Mouse (Mus musculus) inflammation-experienced regulatory T-cells, adult 16 weeks (primary cell): ENCODE data around the gene Dcakd. TPM values are rescaled to one million over a fixed set of nuclear protein-coding genes. Genes with fewer than 3 reads are reported as not detected.

Experiments used
- polyA plus RNA-seq: library from polyadenylated mRNA; unstranded; fragments of 100-300 nt; shearing (Covaris generic); gene quantifications from one replicate; pipeline ENCODE4 v1.2.1, GENCODE M21; 2017

The Dcakd gene
- 29.2 TPM for polyA plus RNA-seq

DNA sequence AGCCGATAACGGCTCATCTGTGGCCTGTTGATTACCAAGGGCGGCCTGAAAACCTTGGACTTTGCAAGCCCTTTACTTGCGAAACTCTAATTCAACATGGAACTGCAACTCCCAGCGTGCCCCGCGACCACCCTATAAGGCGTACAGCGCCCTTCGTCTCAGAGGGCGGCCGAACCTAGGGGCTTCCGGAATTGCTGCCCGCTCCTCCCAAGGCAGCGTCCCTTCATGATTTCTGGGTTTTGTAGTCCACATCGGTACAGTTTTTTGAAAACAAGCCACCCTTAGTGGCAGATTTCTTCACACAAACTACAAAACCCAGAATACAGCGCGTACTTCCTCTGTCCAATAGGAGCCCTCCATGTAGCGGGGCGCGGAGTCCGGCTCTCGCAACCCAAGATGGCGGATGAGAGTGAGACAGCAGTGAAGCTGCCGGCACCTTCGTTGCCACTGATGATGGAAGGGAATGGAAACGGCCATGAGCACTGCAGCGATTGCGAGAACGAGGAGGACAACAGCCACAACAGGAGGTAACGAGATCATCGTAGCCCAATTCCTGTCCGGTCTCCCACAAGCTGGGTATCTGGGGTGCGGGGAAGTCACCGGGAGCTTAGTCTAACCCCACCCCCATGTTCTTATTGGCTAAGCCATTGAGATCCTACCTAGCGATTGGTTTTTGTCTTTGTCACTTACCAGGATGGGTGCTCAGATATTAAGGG is at the start of gene Dcakd, which contains the start of gene Nmt1:
TSS of gene Dcakd (minus strand) at position 158 of the 716 bp plus-strand sequence.
TSS of gene Nmt1 (plus strand) at position 15 of the 716 bp plus-strand sequence.

DNA sequence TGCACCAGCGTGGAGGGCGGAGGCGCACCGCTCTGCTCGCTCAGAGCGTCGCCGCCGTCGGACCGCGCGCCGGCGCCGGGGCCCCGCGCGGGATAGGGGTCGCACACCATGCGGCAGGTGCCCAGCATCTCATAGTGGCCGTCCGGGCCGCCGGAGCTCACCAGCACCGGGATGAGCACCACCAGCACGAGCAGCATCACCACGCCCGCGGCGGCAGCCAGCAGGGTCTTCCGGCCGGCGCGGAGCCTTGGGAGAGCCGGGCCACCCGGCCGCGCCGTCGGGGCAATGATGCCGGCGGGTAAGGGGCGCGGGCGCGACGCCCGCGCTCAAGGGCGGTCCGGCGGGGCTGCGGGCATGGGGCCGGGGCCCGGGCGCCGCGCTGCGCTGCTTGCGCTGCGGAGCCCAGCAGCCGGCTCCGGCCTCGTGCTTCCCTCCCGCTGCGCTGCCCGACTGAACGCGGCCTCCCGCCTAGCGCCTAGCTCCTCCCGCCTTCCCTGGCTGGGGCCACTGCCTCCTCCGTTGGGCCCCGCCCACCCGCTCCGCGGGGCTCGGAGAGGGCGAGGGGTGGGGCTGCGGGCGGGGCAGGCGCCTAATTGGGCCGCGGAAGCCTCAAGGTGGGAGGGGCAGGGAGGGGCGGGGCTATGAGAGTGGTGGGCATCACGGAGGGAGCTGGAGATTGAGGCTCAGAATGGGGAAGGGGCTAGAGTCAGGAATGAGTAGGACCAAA is 81.7 kb downstream of the Dcakd start, which contains the start of gene C1ql1:
TSS of gene C1ql1 (minus strand) at position 424 of the 727 bp plus-strand sequence.

Other genes starting within 250 kb of the Dcakd start
- not detected for gene Gjc1, start 208.6 kb downstream of the Dcakd start, polyA plus RNA-seq
- not detected for gene Higd1b, start 192.5 kb downstream of the Dcakd start, polyA plus RNA-seq
- 182 TPM for gene Eftud2, start 147.3 kb downstream of the Dcakd start, polyA plus RNA-seq
- gene Ccdc103, start 147.1 kb downstream of the Dcakd start, polyA plus RNA-seq: not detected
- gene Fam187a, start 143.2 kb downstream of the Dcakd start, polyA plus RNA-seq: not detected
- gene Gfap, start 127.4 kb downstream of the Dcakd start, polyA plus RNA-seq: not detected
- gene Kif18b, start 103.2 kb downstream of the Dcakd start, polyA plus RNA-seq: 2.9 TPM
- gene C1ql1, start 81.6 kb downstream of the Dcakd start, polyA plus RNA-seq: not detected
- 81.2 TPM for gene Nmt1, start 143 bp downstream of the Dcakd start, polyA plus RNA-seq
- not detected for gene Plcd3, start 73.3 kb upstream of the Dcakd start, polyA plus RNA-seq
- gene Acbd4, start 73.3 kb upstream of the Dcakd start, polyA plus RNA-seq: 54.2 TPM
- gene Hexim1, start 87.9 kb upstream of the Dcakd start, polyA plus RNA-seq: 4.2 TPM
- 7.5 TPM for gene Hexim2, start 104.1 kb upstream of the Dcakd start, polyA plus RNA-seq
- gene Fmnl1, start 142.8 kb upstream of the Dcakd start, polyA plus RNA-seq: 86.8 TPM
- gene 1700023F06Rik, start 180.2 kb upstream of the Dcakd start, polyA plus RNA-seq: not detected
- gene Spata32, start 190.1 kb upstream of the Dcakd start, polyA plus RNA-seq: not detected
- 34.4 TPM for gene Map3k14, start 239.1 kb upstream of the Dcakd start, polyA plus RNA-seq